Mouse (Mus musculus): ENCODE measurements around the gene Acta1.

- no peak for TF ChIP-seq CTCF (IDR thresholded peaks at IDR 0.05; ENCODE audit: control insufficient read depth, insufficient read depth, insufficient replicate concordance, low read depth, low read length)
- no peak for TF ChIP-seq POLR2A (IDR thresholded peaks at IDR 0.05; ENCODE audit: control insufficient read depth, low read depth, low read length)
These were observed 14.3 kb downstream of the Acta1 start for GRCm38 (mm10) chr8:123880271-123880670.

Data from testis, adult 2 months (tissue).